Mouse (Mus musculus) stomach, postnatal 0 days (tissue): ENCODE results near the gene Ttll11. TPM values are rescaled to one million over a fixed set of nuclear protein-coding genes. Genes with fewer than 3 reads are reported as not detected.

Experiments used
- ATAC-seq: fragments of 200-750 bp; cut with Nextera tagmentation; 2 replicates; pipeline ENCODE4 v1.8.0; 2017; ENCODE audit not compliant: low FRiP score, low TSS enrichment
- DNase-seq: peaks from one replicate; pipeline ENCODE4 v3.0.0-alpha.2; 2016; ENCODE audit warnings: low spot score
- H3K27ac ChIP-seq: fragments of 300-500 bp; sonication (generic); replicated peaks from 2 replicates; pipeline ENCODE4 v1.5.1; 2014; ENCODE audit warnings: mild to moderate bottlenecking, control low read depth
- H3K27me3 ChIP-seq: fragments of 300-500 bp; sonication (generic); 2 replicates; pipeline ENCODE4 v1.6.1; 2014; ENCODE audit warnings: low read length; ENCODE audit not compliant: control insufficient read depth, insufficient read depth
- H3K36me3 ChIP-seq: fragments of 300-500 bp; sonication (generic); 2 replicates; pipeline ENCODE4 v1.6.1; 2014; ENCODE audit warnings: low read length, mixed read lengths; ENCODE audit not compliant: control insufficient read depth, insufficient read depth
- H3K4me1 ChIP-seq: fragments of 300-500 bp; sonication (generic); replicated peaks from 2 replicates; pipeline ENCODE4 v1.6.1; 2014; ENCODE audit warnings: antibody characterized with exemption; ENCODE audit not compliant: control insufficient read depth, insufficient read depth
- H3K4me2 ChIP-seq: fragments of 300-500 bp; sonication (generic); replicated peaks from 2 replicates; pipeline ENCODE4 v1.6.1; 2014; ENCODE audit warnings: low read depth, mild to moderate bottlenecking, control low read depth, moderate library complexity
- H3K4me3 ChIP-seq: fragments of 300-500 bp; sonication (generic); 2 replicates; pipeline ENCODE4 v1.5.1; 2014; ENCODE audit warnings: low read depth, low read length, control low read depth
- H3K9ac ChIP-seq: fragments of 300-500 bp; sonication (generic); 2 replicates; pipeline ENCODE4 v1.6.1; 2014; ENCODE audit warnings: mild to moderate bottlenecking, low read length, control low read depth, mixed read lengths
- H3K9me3 ChIP-seq: fragments of 300-500 bp; sonication (generic); 2 replicates; pipeline ENCODE4 v1.6.1; 2016; ENCODE audit warnings: low read length; ENCODE audit not compliant: control insufficient read depth
- CTCF ChIP-seq: IDR thresholded peaks from 2 replicates; pipeline ENCODE4 v1.5.1; 2016; ENCODE audit warnings: antibody characterized with exemption, low read depth, mild to moderate bottlenecking, moderate library complexity
- EP300 ChIP-seq: optimal IDR thresholded peaks from 2 replicates; pipeline ENCODE3; 2016; ENCODE audit warnings: antibody characterized with exemption
- WGBS: fragments of 180-500 bp; shearing (Covaris S2); extraction: QIAGEN DNeasy Blood & Tissue Kit; methylation state at CpG from one replicate; pipeline ENCODE4 v1.1.7; 2014; 5-methylcytosine and 5-hydroxymethylcytosine counted together
- polyA plus RNA-seq: library from polyadenylated mRNA; unstranded; fragments of >200 nt; fragmentation: Nextera tagmentation; extraction: Ambion mirVana; gene quantifications from 2 replicates; pipeline ENCODE4 v1.2.1, GENCODE M21; 2015

The Ttll11 gene
- polyA plus RNA-seq, 1 experiment from 2014 or later, result 0.55 TPM

DNA sequence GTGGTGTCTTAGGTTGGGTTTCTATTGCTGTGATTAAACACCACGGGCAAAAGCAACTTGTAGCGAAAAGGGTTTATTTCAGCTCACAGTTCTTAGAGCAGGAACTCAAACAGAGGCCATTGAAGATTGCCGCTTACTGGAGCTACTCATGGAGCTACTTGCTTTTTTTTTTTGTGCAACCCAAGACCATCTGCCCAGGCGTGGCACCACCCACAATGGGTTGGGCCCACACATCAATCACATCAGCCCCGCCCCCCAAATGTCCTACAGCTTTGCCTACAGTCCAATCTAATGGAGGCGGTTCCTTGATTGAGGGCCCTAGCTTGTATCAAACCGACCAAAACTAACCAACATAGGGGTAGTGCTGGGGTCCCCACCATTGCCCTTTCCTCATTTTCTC, 215.9 kb downstream of the Ttll11 start:
- Histone ChIP-seq H3K4me2 (no peak overlapping the region), H3K4me1 (no peaks in the 10 kb centered on the region), H3K27me3 (no peaks in the 10 kb centered on the region), H3K36me3 (no peaks in the 10 kb centered on the region), H3K27ac (no peak overlapping the region), H3K9me3 (no peaks in the 10 kb centered on the region), H3K4me3 (no peak overlapping the region), H3K9ac (no peak overlapping the region)
- ATAC-seq, result no peak
- TF ChIP-seq EP300 (no peak), CTCF (no peak)
- DNase-seq, result no peak
- WGBS, result 94% methylated on average over 7 of the region's 7 CpGs

DNA sequence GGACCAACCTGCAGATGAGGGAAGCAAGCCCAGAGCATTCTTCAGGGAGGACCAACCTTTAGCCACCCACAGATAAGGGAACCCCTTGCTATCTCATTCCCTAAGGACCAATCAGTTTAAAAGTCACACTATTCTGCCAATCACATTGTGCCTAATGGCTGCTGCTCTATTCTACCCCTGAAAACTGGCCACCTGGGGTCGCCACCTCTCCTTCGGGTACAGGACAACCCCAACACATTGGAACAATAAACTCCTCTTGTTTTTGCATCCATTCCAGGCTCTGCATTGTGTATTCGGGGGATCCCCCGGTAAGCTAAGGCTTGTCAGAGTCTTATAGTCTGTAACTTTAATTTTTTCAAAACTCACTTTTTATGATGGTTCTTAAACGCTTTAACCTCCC, 218.3 kb downstream of the Ttll11 start:
- ATAC-seq (no peak), DNase-seq (no peak)
- H3K36me3 ChIP-seq, result no peaks in the 10 kb centered on the region
- H3K27ac ChIP-seq, result no peak overlapping the region
- no peak overlapping the region for H3K4me2 ChIP-seq
- no peaks in the 10 kb centered on the region for H3K4me1 ChIP-seq
- no peaks in the 10 kb centered on the region for H3K9me3 ChIP-seq
- no peaks in the 10 kb centered on the region for H3K27me3 ChIP-seq
- H3K9ac ChIP-seq, result no peak overlapping the region
- TF ChIP-seq CTCF (peak; percentile 47), EP300 (no peak)
- 87% methylated on average over 5 of the region's 5 CpGs for WGBS
- H3K4me3 ChIP-seq, result no peak overlapping the region

DNA sequence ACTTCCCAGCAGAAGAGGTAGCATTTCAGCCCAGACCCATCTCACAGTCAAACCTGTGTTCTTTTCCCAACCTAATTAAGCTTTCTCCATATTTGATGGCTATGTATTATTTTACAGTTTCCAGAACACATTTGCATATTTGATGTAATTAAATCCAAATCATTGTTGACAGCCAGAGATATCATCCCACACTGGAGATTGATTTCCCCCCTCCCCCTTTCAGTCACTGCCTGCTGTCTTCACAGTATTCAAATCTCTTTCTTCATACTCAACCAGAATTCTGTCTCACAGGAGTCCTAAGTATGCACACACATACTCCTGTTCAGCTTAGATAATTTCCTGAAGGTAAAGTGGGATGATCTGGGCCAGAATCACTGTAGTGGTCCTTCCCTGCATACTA, 218.8 kb downstream of the Ttll11 start:
- Histone ChIP-seq H3K4me3 (no peak overlapping the region), H3K4me1 (no peaks in the 10 kb centered on the region), H3K27ac (no peak overlapping the region), H3K36me3 (no peaks in the 10 kb centered on the region), H3K4me2 (no peak overlapping the region), H3K27me3 (no peaks in the 10 kb centered on the region), H3K9ac (no peak overlapping the region), H3K9me3 (no peaks in the 10 kb centered on the region)
- ATAC-seq (no peak), DNase-seq (no peak)
- TF ChIP-seq CTCF (no peak), EP300 (no peak)

DNA sequence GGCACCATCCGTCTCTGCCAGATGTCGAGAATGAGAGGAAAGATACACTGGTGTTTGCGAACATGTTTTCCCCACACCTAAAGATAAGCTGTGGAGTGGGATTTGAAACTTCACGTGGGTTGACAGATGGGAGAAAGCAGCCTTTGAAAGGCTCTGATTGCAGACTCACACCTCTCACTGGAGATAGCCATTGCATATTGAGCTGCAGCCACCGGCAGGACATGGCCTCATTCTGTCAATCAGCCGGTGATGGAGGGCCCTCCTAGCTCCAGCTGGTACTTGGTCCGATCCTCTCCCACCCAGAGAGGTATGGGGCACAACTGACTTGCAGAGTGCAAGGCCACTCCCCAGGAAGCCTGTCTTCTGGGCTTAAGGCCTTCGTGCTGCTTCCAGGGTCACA, 219.4 kb downstream of the Ttll11 start:
- ATAC-seq (no peak), DNase-seq (no peak)
- Histone ChIP-seq H3K9ac (no peak overlapping the region), H3K4me3 (no peak overlapping the region), H3K27ac (no peak overlapping the region), H3K4me2 (no peak overlapping the region), H3K9me3 (no peaks in the 10 kb centered on the region), H3K36me3 (no peaks in the 10 kb centered on the region), H3K27me3 (no peaks in the 10 kb centered on the region), H3K4me1 (no peaks in the 10 kb centered on the region)
- TF ChIP-seq CTCF, result no peak
- no peak for TF ChIP-seq EP300
- WGBS, result 49% methylated on average over 8 of the region's 8 CpGs

DNA sequence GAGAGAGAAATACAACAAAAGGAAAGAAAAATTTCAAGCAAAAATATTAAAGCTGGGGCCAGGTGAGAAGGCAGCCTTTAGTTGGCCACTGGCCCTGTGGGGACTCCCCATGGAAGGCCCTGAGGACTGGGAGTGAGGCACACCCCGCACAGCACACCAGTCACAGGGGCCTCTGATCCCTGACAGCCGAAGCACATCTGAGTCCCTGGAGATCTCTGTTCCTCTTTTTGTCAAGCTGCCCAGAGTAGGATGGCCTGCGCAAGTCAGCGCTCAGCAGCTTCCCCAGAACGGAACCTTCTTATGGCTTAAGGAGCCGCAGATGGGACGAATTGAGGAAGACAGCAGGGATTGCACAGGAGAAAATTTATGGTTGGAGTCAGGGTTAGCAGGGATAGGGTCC, 223.2 kb downstream of the Ttll11 start:
- no peak overlapping the region for H3K9ac ChIP-seq
- no peak overlapping the region for H3K4me2 ChIP-seq
- 63% methylated on average over 7 of the region's 7 CpGs for WGBS
- no peak for ATAC-seq
- no peaks in the 10 kb centered on the region for H3K27me3 ChIP-seq
- H3K9me3 ChIP-seq, result no peaks in the 10 kb centered on the region
- no peaks in the 10 kb centered on the region for H3K4me1 ChIP-seq
- H3K27ac ChIP-seq, result no peak overlapping the region
- H3K36me3 ChIP-seq, result no peaks in the 10 kb centered on the region
- no peak overlapping the region for H3K4me3 ChIP-seq
- TF ChIP-seq CTCF, result no peak
- TF ChIP-seq EP300, result no peak
- DNase-seq, result no peak

DNA sequence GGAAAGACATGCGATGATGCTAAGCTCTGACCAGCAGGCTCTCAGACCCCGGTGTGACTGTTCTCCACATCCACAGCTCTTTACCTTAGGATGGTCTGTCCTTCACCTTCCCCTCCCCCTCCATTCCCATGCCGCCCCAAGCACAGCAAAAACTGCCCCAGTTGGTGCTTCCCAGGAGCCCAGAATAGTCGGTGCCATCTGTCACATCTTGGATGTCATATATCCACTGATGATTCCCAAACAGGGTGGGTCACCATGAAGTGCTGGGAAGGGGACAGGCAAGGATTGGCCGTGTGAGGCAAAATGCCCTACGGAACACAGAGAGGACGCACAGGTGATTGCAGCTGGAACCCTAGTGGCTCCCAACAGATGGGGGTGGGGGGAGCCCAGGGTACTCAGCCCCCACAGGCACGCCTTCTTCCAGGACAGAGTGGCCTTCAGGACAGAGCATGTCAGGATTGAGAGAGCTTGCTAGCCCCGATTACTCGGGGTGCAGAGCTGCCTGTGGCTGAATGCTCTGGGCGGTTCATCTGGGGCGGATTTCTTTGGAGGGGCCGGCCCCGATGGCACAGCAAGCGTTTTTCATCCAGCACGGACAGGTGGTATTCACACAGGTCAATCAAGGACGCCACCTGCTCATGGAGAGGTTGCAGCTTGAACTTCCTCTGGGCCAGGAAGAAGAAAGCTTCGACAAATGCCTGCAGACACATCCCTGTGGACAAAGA, 227.8 kb downstream of the Ttll11 start:
- ATAC-seq (no peak), DNase-seq (no peak)
- TF ChIP-seq CTCF, result no peak
- no peak for TF ChIP-seq EP300
- Histone ChIP-seq H3K9me3 (no peaks in the 10 kb centered on the region), H3K4me1 (no peaks in the 10 kb centered on the region), H3K4me2 (no peak overlapping the region), H3K9ac (no peak overlapping the region), H3K27ac (no peak overlapping the region), H3K36me3 (no peaks in the 10 kb centered on the region), H3K27me3 (no peaks in the 10 kb centered on the region), H3K4me3 (no peak overlapping the region)
- WGBS, result 71% methylated on average over 18 of the region's 18 CpGs
